Mouse (Mus musculus): ENCODE measurements around the gene Amer3.

GRCm38 (mm10) chr1:34560843-34561242 is 18.6 kb upstream of the Amer3 start, which contains the start of gene Prss40:
- TF ChIP-seq FLI1 (IDR thresholded peaks at IDR 0.05; ENCODE audit: low read length) (no peak), GATA1 (IDR thresholded peaks at IDR 0.05; ENCODE audit: borderline replicate concordance, low read length) (no peak)

Measured in megakaryocyte, embryonic 14.5 days (primary cell).